Mouse (Mus musculus) forelimb bud, embryonic 11.5 days (tissue): ENCODE data around the gene Dnajc4.

Source experiments
- DNase-seq: peaks from one replicate; pipeline ENCODE4 v3.0.0-alpha.2; 2012; ENCODE audit warnings: low read depth, low spot score

Gene Dnajc4

GRCm38 (mm10) chr19:6975537-6976521 is 16.5 kb downstream of the Dnajc4 start, which contains the start of gene Plcb3:
Gene Plcb3 (minus strand): TSS chr19:6976470.
- DNase-seq: no peak

- DNase-seq: peak; percentile 84
Observed at GRCm38 (mm10) chr19:6974211-6975205, 17.9 kb downstream of the Dnajc4 start, which contains the start of gene Ppp1r14b. Gene Ppp1r14b (plus strand): TSS chr19:6974968.

- DNase-seq: no peak
Observed at GRCm38 (mm10) chr19:6973581-6974190, 18.7 kb downstream of the Dnajc4 start.

- no peak for DNase-seq
Observed at GRCm38 (mm10) chr19:6972247-6972917, 20.0 kb downstream of the Dnajc4 start.

- no peak for DNase-seq
Observed at GRCm38 (mm10) chr19:6971644-6972043, 20.7 kb downstream of the Dnajc4 start.

GRCm38 (mm10) chr19:6970460-6971085 is 21.8 kb downstream of the Dnajc4 start:
- DNase-seq: no peak

- DNase-seq: peak; percentile 48
Observed at GRCm38 (mm10) chr19:6969665-6970381, 22.5 kb downstream of the Dnajc4 start.

- no peak for DNase-seq
Observed at GRCm38 (mm10) chr19:6969291-6969664, 23.1 kb downstream of the Dnajc4 start.

GRCm38 (mm10) chr19:6968491-6969271 is 23.7 kb downstream of the Dnajc4 start:
- DNase-seq: no peak

- no peak for DNase-seq
Observed at GRCm38 (mm10) chr19:6956461-6956860, 35.9 kb downstream of the Dnajc4 start.

GRCm38 (mm10) chr19:6955424-6955823 is 36.9 kb downstream of the Dnajc4 start:
- no peak for DNase-seq

GRCm38 (mm10) chr19:6954046-6954445 is 38.3 kb downstream of the Dnajc4 start:
- no peak for DNase-seq

GRCm38 (mm10) chr19:6952712-6953037 is 39.7 kb downstream of the Dnajc4 start:
- DNase-seq: no peak

GRCm38 (mm10) chr19:6951994-6952711 is 40.2 kb downstream of the Dnajc4 start:
- no peak for DNase-seq

GRCm38 (mm10) chr19:6951381-6951968 is 40.9 kb downstream of the Dnajc4 start:
- peak; percentile 86 for DNase-seq

- peak; percentile 78 for DNase-seq
Observed at GRCm38 (mm10) chr19:6950613-6951153, 41.7 kb downstream of the Dnajc4 start.

GRCm38 (mm10) chr19:6949951-6950350 is 42.4 kb downstream of the Dnajc4 start:
- no peak for DNase-seq

- DNase-seq: no peak
Observed at GRCm38 (mm10) chr19:6949532-6949931, 42.8 kb downstream of the Dnajc4 start.
